Mouse (Mus musculus): ENCODE measurements around the gene Carm1. TPM values are rescaled to one million over a fixed set of nuclear protein-coding genes. Genes with fewer than 3 reads are reported as not detected.

Carm1 gene
- polyA plus RNA-seq (2015; fragmentation: Nextera tagmentation; extraction: Ambion mirVana), result 24.3 and 30.1 TPM in 2 replicates

DNA sequence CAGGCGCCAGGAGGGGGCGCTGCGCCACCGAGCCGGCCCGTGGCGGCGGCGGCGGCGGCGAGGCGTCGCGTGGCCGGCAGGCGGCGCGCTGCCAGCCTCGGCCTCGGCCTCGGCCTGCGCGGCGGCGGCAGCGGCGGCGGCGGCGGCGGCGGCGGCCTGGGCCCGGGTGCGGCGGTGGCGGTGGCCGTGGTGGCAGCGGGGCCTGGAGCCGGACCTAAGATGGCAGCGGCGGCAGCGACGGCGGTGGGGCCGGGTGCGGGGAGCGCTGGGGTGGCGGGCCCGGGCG is at the start of gene Carm1:
Gene Carm1, plus strand, starts transcription at position 106 of the 286 bp plus-strand sequence.

DNA sequence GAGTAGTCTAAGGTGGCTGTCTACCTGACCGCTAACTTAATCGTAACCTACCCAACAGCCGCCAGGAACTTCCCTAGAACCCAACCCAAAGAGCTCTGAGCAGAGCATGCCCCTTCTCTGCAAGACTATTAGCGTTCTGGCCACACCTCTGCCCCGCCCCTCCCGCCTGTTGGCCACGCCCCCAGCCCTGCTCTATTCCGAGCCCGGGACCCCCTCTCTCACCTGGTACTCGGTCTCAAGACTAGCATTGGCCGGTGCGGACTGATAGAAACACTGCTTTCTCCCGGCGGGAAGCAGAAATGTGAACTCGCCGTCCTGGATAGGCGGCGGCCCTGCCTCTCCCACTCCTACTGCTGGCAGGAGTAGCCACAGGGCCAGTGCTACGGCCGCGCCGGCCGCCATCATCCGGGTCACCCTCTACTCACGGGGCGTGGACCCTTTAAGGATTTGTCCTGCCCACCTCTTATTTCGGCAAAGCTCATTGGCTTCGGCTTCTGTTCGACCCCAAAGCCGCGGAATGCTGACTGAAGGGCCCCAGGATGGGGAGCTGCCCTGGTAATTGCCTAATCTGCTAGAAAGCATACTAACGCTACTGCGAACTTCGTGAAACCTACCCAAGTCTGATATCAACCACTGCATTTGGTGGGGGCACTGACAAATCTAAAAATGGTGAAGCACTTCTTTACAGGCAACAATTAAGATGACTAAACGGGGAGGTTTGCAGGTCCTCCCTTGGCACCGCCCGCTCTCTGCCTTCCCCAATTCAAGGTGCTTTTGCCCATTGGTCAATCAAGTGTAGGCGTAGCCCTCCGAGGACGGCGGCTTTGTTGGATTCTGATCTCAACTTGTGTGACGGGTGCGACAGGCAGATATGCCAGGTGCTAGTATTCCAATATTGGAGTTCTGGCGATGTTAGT is 36.7 kb upstream of the Carm1 start, which contains the start of gene Tmed1:
Gene Tmed1, minus strand, starts transcription at position 481 of the 917 bp plus-strand sequence.

DNA sequence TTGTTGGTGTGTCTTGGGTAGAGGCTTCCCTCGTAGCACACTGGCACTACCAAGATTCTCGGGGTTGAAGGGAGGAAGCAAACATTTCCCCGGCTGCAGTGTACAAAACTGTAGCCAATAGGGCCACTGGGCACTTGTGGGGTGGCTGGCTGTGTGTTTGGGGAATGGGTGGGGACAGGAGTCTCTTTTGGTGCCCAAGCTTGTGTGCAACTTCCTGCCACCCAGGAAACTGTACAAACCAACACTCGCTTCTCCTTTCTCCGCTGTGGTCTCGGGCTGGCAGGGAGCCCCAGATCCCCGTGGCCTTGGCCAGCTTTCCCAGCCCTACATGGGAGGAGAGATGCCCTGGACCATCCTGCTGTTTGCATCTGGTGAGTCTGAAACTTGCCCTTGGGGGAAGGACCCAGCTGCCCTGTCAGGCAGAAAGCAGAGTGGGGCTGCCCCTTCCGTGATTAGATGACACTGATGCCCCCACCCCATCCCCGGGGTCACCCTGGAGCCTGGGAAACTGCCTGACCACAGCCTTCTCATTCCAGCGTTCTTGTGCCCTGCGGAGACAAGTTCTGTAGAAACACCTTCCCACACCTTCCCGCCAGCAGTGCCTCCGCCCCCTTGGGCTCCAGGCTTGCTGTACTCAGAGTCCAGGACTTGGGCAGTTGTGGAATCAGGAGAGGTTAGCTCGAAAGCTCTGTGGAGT is 20.6 kb upstream of the Carm1 start, which contains the start of gene AB124611:
Gene AB124611, plus strand, starts transcription at position 240 of the 697 bp plus-strand sequence.

DNA sequence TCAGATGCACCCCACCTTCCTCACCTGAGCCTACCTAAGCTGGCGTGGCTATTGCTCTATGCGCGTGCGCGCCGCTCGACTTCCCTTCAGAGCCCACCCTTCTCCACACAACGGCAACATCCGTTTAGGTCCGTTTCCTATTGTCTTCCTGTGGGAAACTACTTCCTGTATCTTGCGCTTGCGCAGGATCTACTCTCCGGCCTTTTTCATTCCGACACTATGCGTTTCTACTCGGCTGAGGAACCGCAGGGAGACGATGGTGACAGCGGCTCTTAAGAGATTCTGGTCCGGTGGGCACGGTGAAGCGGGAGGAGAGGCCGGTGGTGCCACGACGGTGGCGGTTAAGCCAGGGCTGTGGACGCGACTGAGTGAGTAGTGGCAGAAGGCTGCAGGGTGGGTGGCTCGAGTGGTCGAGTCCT is 46.0 kb downstream of the Carm1 start, which contains the start of the genes Timm29 and Yipf2:
Gene Timm29, plus strand, starts transcription at position 20 of the 419 bp plus-strand sequence.
Gene Yipf2, minus strand, starts transcription at position 126 of the 419 bp plus-strand sequence.

DNA sequence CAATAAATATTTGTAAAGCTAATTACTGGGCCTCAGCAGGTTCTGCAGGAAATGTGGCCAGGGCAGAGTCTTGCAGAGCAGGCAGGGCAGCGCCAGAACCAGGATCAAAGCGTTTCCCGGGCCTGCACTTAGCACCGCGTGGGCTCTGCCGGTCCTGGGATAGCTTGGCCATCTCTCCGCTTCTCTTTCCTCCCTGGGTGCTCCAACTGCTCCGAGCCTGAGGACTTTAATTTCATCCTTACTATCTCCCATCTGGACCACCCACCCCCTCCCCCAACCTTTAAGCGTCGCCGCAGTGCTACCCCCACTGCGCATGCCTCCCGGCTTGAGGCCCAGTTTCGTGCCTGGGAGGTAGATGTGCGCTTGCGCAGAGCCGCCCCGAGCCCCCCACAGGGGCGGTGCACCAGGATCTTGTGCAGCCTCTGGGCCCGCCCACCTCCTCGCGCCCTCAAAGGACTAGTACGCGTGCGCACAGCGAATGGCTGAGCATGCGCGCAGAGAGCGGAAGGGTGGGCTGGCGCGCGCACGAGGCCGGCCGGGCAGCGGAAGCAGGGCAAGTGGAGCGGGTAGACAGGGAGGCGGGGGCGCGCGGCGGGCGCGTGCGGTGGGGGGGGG is 69.0 kb downstream of the Carm1 start, which contains the start of gene Smarca4:
Gene Smarca4, plus strand, starts transcription at position 553 of the 615 bp plus-strand sequence.

MicroRNAs within 50 kb of the gene (microRNA counts, 519-probe panel; counts per million panel counts)
- 40.5 counts per million for microRNA mmu-miR-1946b

Small RNAs within 50 kb of the gene (microRNA-seq; reads per million reads assigned to microRNA genes)
- not detected for gene Mir1946b

Other genes starting within 250 kb of the Carm1 start
- 3.5 and 4.4 TPM in 2 replicates for gene Ap1m2, start 234.6 kb upstream of the Carm1 start, polyA plus RNA-seq (2015; fragmentation: Nextera tagmentation; extraction: Ambion mirVana)
- 47.3 and 53.9 TPM in 2 replicates for gene Slc44a2, start 226.2 kb upstream of the Carm1 start, polyA plus RNA-seq (2015; fragmentation: Nextera tagmentation; extraction: Ambion mirVana)
- gene Ilf3, start 179.0 kb upstream of the Carm1 start, polyA plus RNA-seq (2015; fragmentation: Nextera tagmentation; extraction: Ambion mirVana), result 156 and 169 TPM in 2 replicates
- gene Qtrt1, start 135.1 kb upstream of the Carm1 start, polyA plus RNA-seq (2015; fragmentation: Nextera tagmentation; extraction: Ambion mirVana), result 38.6 and 45.7 TPM in 2 replicates
- gene Dnm2, start 122.0 kb upstream of the Carm1 start, polyA plus RNA-seq (2015; fragmentation: Nextera tagmentation; extraction: Ambion mirVana), result 49.8 and 50.1 TPM in 2 replicates
- 59.8 and 64.4 TPM in 2 replicates for gene Tmed1, start 36.6 kb upstream of the Carm1 start, polyA plus RNA-seq (2015; fragmentation: Nextera tagmentation; extraction: Ambion mirVana)
- 1.2 and 1.6 TPM in 2 replicates for gene AB124611, start 20.7 kb upstream of the Carm1 start, polyA plus RNA-seq (2015; fragmentation: Nextera tagmentation; extraction: Ambion mirVana)
- 48.5 and 49.7 TPM in 2 replicates for gene Timm29, start 45.8 kb downstream of the Carm1 start, polyA plus RNA-seq (2015; fragmentation: Nextera tagmentation; extraction: Ambion mirVana)
- gene Yipf2, start 45.9 kb downstream of the Carm1 start, polyA plus RNA-seq (2015; fragmentation: Nextera tagmentation; extraction: Ambion mirVana), result 18.7 and 21.2 TPM in 2 replicates
- 62.2 and 75.6 TPM in 2 replicates for gene Smarca4, start 69.3 kb downstream of the Carm1 start, polyA plus RNA-seq (2015; fragmentation: Nextera tagmentation; extraction: Ambion mirVana)
- gene Ldlr, start 176.6 kb downstream of the Carm1 start, polyA plus RNA-seq (2015; fragmentation: Nextera tagmentation; extraction: Ambion mirVana), result 13.2 and 13.5 TPM in 2 replicates
- 11.5 and 14.8 TPM in 2 replicates for gene Spc24, start 213.4 kb downstream of the Carm1 start, polyA plus RNA-seq (2015; fragmentation: Nextera tagmentation; extraction: Ambion mirVana)

All from neural tube, postnatal 0 days (tissue).